Comparison of ENCODE assay signal across 8 mouse cellular contexts in the genomic region with DNA sequence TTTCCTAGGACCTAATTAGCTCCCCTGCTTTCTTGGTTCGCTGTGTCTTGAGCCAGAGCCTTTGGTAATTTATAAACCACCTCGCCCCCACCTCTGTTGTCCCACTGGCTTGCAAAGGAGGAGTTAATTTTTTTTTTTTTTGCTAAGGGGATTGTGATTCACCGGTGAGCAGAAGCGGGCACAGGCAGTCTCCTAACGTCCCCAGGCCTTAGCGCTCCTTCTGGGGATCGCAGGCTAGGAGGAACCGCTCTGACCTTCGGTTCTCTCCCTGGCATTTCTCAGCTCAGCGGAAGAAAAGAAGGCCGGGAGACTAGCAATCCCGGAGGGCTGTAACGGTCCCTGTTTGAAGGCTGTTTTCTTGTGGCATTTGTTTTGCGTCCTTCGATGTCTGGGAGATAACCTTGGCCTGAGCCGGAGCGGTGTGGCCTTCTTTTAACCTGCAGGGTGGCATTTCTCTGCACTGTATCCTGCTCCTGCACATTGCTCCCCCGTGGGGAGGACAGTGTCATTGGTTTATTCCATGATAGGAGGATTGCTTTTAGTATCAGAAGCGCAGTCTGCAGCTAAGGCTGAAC. TPM values are rescaled to one million over a fixed set of nuclear protein-coding genes. Genes with fewer than 3 reads are reported as not detected.
DNase-seq lines count a peak whose midpoint lies in the region; ATAC-seq lines count a peak whose summit lies in the region.

No protein-coding gene starts in this region.

- no peaks in the 10 kb centered on the region for H3K36me3 ChIP-seq in erythroblast, embryonic 14.5 days (ENCODE audit: control insufficient read depth)
- H3K36me3 ChIP-seq in hindbrain, embryonic 11.5 days (ENCODE audit: control insufficient read depth, insufficient read depth, low read length) = no peaks in the 10 kb centered on the region
- H3K36me3 ChIP-seq in midbrain, embryonic 11.5 days (ENCODE audit: control insufficient read depth, insufficient read depth, low read length) = no peaks in the 10 kb centered on the region

- peaks cover 17% of the 10 kb centered on the region for H3K4me1 ChIP-seq in erythroblast, embryonic 14.5 days (ENCODE audit: control insufficient read depth)
- no peaks in the 10 kb centered on the region for H3K4me1 ChIP-seq in hindbrain, embryonic 11.5 days (replicated peaks; ENCODE audit: control insufficient read depth, insufficient read depth, low read length)
- peaks cover 6% of the 10 kb centered on the region; the same call in 1 of the 2 replicates for H3K4me1 ChIP-seq in midbrain, embryonic 11.5 days (ENCODE audit: control insufficient read depth, insufficient read depth, low read length)

- peak overlapping the region; percentile 94 for H3K4me2 ChIP-seq in hindbrain, embryonic 11.5 days (replicated peaks; ENCODE audit: low read depth, low read length)
- H3K4me2 ChIP-seq in midbrain, embryonic 11.5 days = peak overlapping the region; percentile 96

- DNase-seq in embryo, embryonic 10.5 days (ENCODE audit: low spot score) = peak; percentile 19
- DNase-seq in embryo, embryonic 10 days (ENCODE audit: low spot score) = no peak
- peak; percentile 72 to 78 for DNase-seq in adrenal gland, postnatal 36 days
- no peak for DNase-seq in hindbrain, embryonic 11.5 days (ENCODE audit: low spot score)
- DNase-seq in layer of hippocampus, postnatal 14 days (ENCODE audit: low spot score in 2 of 2) = peak; percentile 46 to 48
- peak; percentile 81 for DNase-seq in midbrain, embryonic 11.5 days (ENCODE audit: low spot score, missing footprints)
- peak; percentile 16 for DNase-seq in thymus, postnatal 25 days

- H3K27me3 ChIP-seq in erythroblast, embryonic 14.5 days (ENCODE audit: control insufficient read depth) = peaks cover 13% of the 10 kb centered on the region
- H3K27me3 ChIP-seq in hindbrain, embryonic 11.5 days (ENCODE audit: control insufficient read depth, insufficient read depth, low read length) = no peaks in the 10 kb centered on the region
- no peaks in the 10 kb centered on the region for H3K27me3 ChIP-seq in midbrain, embryonic 11.5 days (ENCODE audit: control insufficient read depth, insufficient read depth, low read length)

- H3K9me3 ChIP-seq in erythroblast, embryonic 14.5 days (ENCODE audit: control insufficient read depth, low read length) = no peaks in the 10 kb centered on the region
- no peaks in the 10 kb centered on the region for H3K9me3 ChIP-seq in hindbrain, embryonic 11.5 days (ENCODE audit: control insufficient read depth, low read length)
- H3K9me3 ChIP-seq in midbrain, embryonic 11.5 days (ENCODE audit: control insufficient read depth, low read length) = no peaks in the 10 kb centered on the region

- no peak for ATAC-seq in hindbrain, embryonic 11.5 days (ENCODE audit: low FRiP score)
- ATAC-seq in midbrain, embryonic 11.5 days (ENCODE audit: low FRiP score) = no peak

- H3K4me3 ChIP-seq in erythroblast, embryonic 14.5 days (replicated peaks) = peak overlapping the region; percentile 73
- peak overlapping the region; percentile 67 for H3K4me3 ChIP-seq in hindbrain, embryonic 11.5 days (ENCODE audit: low read depth, low read length)
- peak overlapping the region; percentile 52 for H3K4me3 ChIP-seq in midbrain, embryonic 11.5 days (ENCODE audit: low read depth, low read length)

- no peak overlapping the region for H3K27ac ChIP-seq in hindbrain, embryonic 11.5 days (ENCODE audit: low read depth, low read length)
- no peak overlapping the region for H3K27ac ChIP-seq in midbrain, embryonic 11.5 days (ENCODE audit: low read depth, low read length)

- peak overlapping the region; percentile 60 for H3K9ac ChIP-seq in hindbrain, embryonic 11.5 days (ENCODE audit: low read depth, low read length)
- H3K9ac ChIP-seq in midbrain, embryonic 11.5 days (ENCODE audit: low read length) = peak overlapping the region; percentile 73

- WGBS in hindbrain, embryonic 11.5 days = 13% methylated on average over 19 of the region's 19 CpGs
- 13% methylated on average over 19 of the region's 19 CpGs for whole genome bisulfite sequencing in midbrain, embryonic 11.5 days

RNA-seq across cellular contexts. Expression of a gene that starts 0.9 kb away (rescaled TPM):
- total RNA-seq in adrenal gland, postnatal 36 days (2021) = 100 to 1,000 TPM in 1 of 2 experiments, 10 to 100 TPM in 1; 91.9 to 225 TPM
- polyA plus RNA-seq in erythroblast, embryonic 14.5 days (2012) = 0.11 and 0.41 TPM in 2 replicates
- 3.0 and 4.6 TPM in 2 replicates for polyA plus RNA-seq in hindbrain, embryonic 11.5 days (2014; fragmentation: Nextera tagmentation; extraction: Ambion mirVana)
- total RNA-seq in layer of hippocampus, postnatal 14 days (2021) = 10 to 100 TPM; 93.7 to 95.0 TPM
- 4.1 and 4.4 TPM in 2 replicates for polyA plus RNA-seq in midbrain, embryonic 11.5 days (2014; fragmentation: Nextera tagmentation; extraction: Ambion mirVana)

RNA-seq across cellular contexts. Expression of a gene that starts 30.0 kb away (rescaled TPM):
- total RNA-seq in adrenal gland, postnatal 36 days (2021) = 1 to 10 TPM; 6.2 to 7.5 TPM
- 0.15 and 0.46 TPM in 2 replicates for polyA plus RNA-seq in erythroblast, embryonic 14.5 days (2012)
- polyA plus RNA-seq in hindbrain, embryonic 11.5 days (2014; fragmentation: Nextera tagmentation; extraction: Ambion mirVana) = 76.7 and 90.3 TPM in 2 replicates
- 1 to 10 TPM; 1.8 to 2.6 TPM for total RNA-seq in layer of hippocampus, postnatal 14 days (2021)
- polyA plus RNA-seq in midbrain, embryonic 11.5 days (2014; fragmentation: Nextera tagmentation; extraction: Ambion mirVana) = 113 and 121 TPM in 2 replicates

Comparison
In these comparisons a context has a peak if more than half of its experiments do, and no peak if none do; other contexts are left out.
1. DNase-seq: peak in embryo, embryonic 10.5 days (single experiment), adrenal gland, postnatal 36 days (2 of 2), layer of hippocampus, postnatal 14 days (2 of 2), midbrain, embryonic 11.5 days (single experiment) and thymus, postnatal 25 days (single experiment); none in embryo, embryonic 10 days (single experiment) and hindbrain, embryonic 11.5 days (single experiment).
2. RNA of a gene that starts 30.0 kb away (polyA plus RNA-seq): 113 to 121 TPM in midbrain, embryonic 11.5 days and 76.7 to 90.3 TPM in hindbrain, embryonic 11.5 days; 0.15 to 0.46 TPM in erythroblast, embryonic 14.5 days; every median in the first group is over 10 times any median in the second.
3. Peak in every context shown above with its lines, with median percentiles within 50 percentile points of each other: H3K4me3 ChIP-seq.